Mouse (Mus musculus) limb, embryonic 15.5 days (tissue): Measurements from ENCODE around the gene Mks1. TPM values are rescaled to one million over a fixed set of nuclear protein-coding genes. Genes with fewer than 3 reads are reported as not detected.

ENCODE experiments used
- ATAC-seq: fragments of 200-750 bp; cut with Nextera tagmentation; 2 replicates; pipeline ENCODE4 v1.8.0; 2017; ENCODE audit warnings: low read depth, moderate TSS enrichment; ENCODE audit not compliant: insufficient number of reproducible peaks, low FRiP score, low TSS enrichment
- H3K27ac ChIP-seq: fragments of 300-500 bp; sonication (generic); 2 replicates; pipeline ENCODE4 v1.5.1; 2015; ENCODE audit warnings: moderate library complexity, mild to moderate bottlenecking, inconsistent platforms
- H3K27me3 ChIP-seq: fragments of 300-500 bp; sonication (generic); 2 replicates; pipeline ENCODE4 v1.6.1; 2015; ENCODE audit warnings: inconsistent platforms
- H3K36me3 ChIP-seq: fragments of 300-500 bp; sonication (generic); 2 replicates; pipeline ENCODE4 v1.6.1; 2015; ENCODE audit warnings: inconsistent platforms
- H3K4me1 ChIP-seq: fragments of 300-500 bp; sonication (generic); 2 replicates; pipeline ENCODE4 v1.6.1; 2015; ENCODE audit warnings: inconsistent platforms
- H3K4me2 ChIP-seq: fragments of 300-500 bp; sonication (generic); 2 replicates; pipeline ENCODE4 v1.6.1; 2015; ENCODE audit warnings: mild to moderate bottlenecking, inconsistent platforms
- H3K4me3 ChIP-seq: fragments of 300-500 bp; sonication (generic); 2 replicates; pipeline ENCODE4 v1.5.1; 2015; ENCODE audit warnings: mild to moderate bottlenecking, inconsistent platforms
- H3K9ac ChIP-seq: fragments of 300-500 bp; sonication (generic); 2 replicates; pipeline ENCODE4 v1.6.1; 2015; ENCODE audit warnings: inconsistent platforms
- H3K9me3 ChIP-seq: fragments of 300-500 bp; sonication (generic); 2 replicates; pipeline ENCODE4 v1.6.1; 2016; ENCODE audit warnings: inconsistent platforms
- WGBS: fragments of 180-500 bp; shearing (Covaris S2); methylation state at CpG from one replicate; pipeline ENCODE4 v1.1.7; 2015; 5-methylcytosine and 5-hydroxymethylcytosine counted together
- polyA plus RNA-seq: library from polyadenylated mRNA; unstranded; fragments of >200 nt; fragmentation: Nextera tagmentation; extraction: Ambion mirVana; gene quantifications from 2 replicates; pipeline ENCODE4 v1.2.1, GENCODE M21; 2015

Gene Mks1
- 15.5 and 16.8 TPM in 2 replicates for polyA plus RNA-seq

GRCm38 (mm10) chr11:87852690-87853596 lies at the start of gene Mks1:
Gene Mks1 (plus strand): TSS chr11:87853215.
- Histone ChIP-seq H3K27me3 (no peaks in the 10 kb centered on the region), H3K27ac (peak within 1 kb of the TSS; percentile 81), H3K9ac (peak within 1 kb of the TSS; percentile 51), H3K36me3 (peaks cover 17% of the 10 kb centered on the region), H3K4me1 (peaks cover 7% of the 10 kb centered on the region), H3K4me2 (peak within 1 kb of the TSS; percentile 70), H3K4me3 (peak within 1 kb of the TSS; percentile 66), H3K9me3 (no peaks in the 10 kb centered on the region)
- peak; percentile 83 for ATAC-seq
- 3% methylated on average over 40 of the region's 40 CpGs for WGBS

GRCm38 (mm10) chr11:87805448-87805847 lies 47.6 kb upstream of the Mks1 start:
- no peak for ATAC-seq
- Histone ChIP-seq H3K27ac (no peak overlapping the region), H3K9ac (no peak overlapping the region), H3K4me3 (no peak overlapping the region), H3K9me3 (no peaks in the 10 kb centered on the region), H3K36me3 (no peaks in the 10 kb centered on the region), H3K4me1 (no peaks in the 10 kb centered on the region), H3K27me3 (no peaks in the 10 kb centered on the region), H3K4me2 (no peak overlapping the region)
- 67% methylated on average over 1 of the region's 1 CpGs for WGBS

- H3K9me3 ChIP-seq = no peaks in the 10 kb centered on the region
- 82% methylated on average over 6 of the region's 6 CpGs for WGBS
- no peak for ATAC-seq
- no peak overlapping the region for H3K27ac ChIP-seq
- no peak overlapping the region for H3K4me3 ChIP-seq
- H3K27me3 ChIP-seq = no peaks in the 10 kb centered on the region
- H3K9ac ChIP-seq = no peak overlapping the region
- no peaks in the 10 kb centered on the region for H3K36me3 ChIP-seq
- H3K4me1 ChIP-seq = no peaks in the 10 kb centered on the region
- no peak overlapping the region for H3K4me2 ChIP-seq
These were observed 45.6 kb upstream of the Mks1 start for GRCm38 (mm10) chr11:87807433-87807832.

GRCm38 (mm10) chr11:87808236-87808635 lies 44.8 kb upstream of the Mks1 start:
- Histone ChIP-seq H3K4me3 (no peak overlapping the region), H3K9me3 (no peaks in the 10 kb centered on the region), H3K4me2 (no peak overlapping the region), H3K9ac (no peak overlapping the region), H3K36me3 (no peaks in the 10 kb centered on the region), H3K27ac (no peak overlapping the region), H3K4me1 (no peaks in the 10 kb centered on the region), H3K27me3 (no peaks in the 10 kb centered on the region)
- 68% methylated on average over 7 of the region's 7 CpGs for whole genome bisulfite sequencing
- ATAC-seq = no peak

GRCm38 (mm10) chr11:87811396-87811795 lies 41.6 kb upstream of the Mks1 start:
- WGBS = 59% methylated on average over 4 of the region's 4 CpGs
- no peaks in the 10 kb centered on the region for H3K9me3 ChIP-seq
- H3K4me1 ChIP-seq = no peaks in the 10 kb centered on the region
- H3K4me2 ChIP-seq = no peak overlapping the region
- peaks cover 5% of the 10 kb centered on the region; the same call in 1 of the 2 replicates for H3K27me3 ChIP-seq
- no peak overlapping the region for H3K9ac ChIP-seq
- no peak overlapping the region for H3K27ac ChIP-seq
- H3K36me3 ChIP-seq = no peaks in the 10 kb centered on the region
- H3K4me3 ChIP-seq = no peak overlapping the region
- ATAC-seq = no peak

GRCm38 (mm10) chr11:87814831-87815230 lies 38.2 kb upstream of the Mks1 start:
- Histone ChIP-seq H3K27ac (no peak overlapping the region), H3K9ac (no peak overlapping the region), H3K36me3 (no peaks in the 10 kb centered on the region), H3K4me3 (no peak overlapping the region), H3K4me2 (no peak overlapping the region), H3K27me3 (peaks cover 10% of the 10 kb centered on the region; the same call in 1 of the 2 replicates), H3K9me3 (no peaks in the 10 kb centered on the region), H3K4me1 (peaks cover 9% of the 10 kb centered on the region; the same call in 1 of the 2 replicates)
- WGBS = 71% methylated on average over 8 of the region's 8 CpGs
- ATAC-seq = no peak

- H3K4me1 ChIP-seq = peaks cover 9% of the 10 kb centered on the region; the same call in 1 of the 2 replicates
- peaks cover 10% of the 10 kb centered on the region; the same call in 1 of the 2 replicates for H3K27me3 ChIP-seq
- H3K4me2 ChIP-seq = peak overlapping the region; percentile 57
- peak overlapping the region; percentile 34 for H3K4me3 ChIP-seq
- H3K9me3 ChIP-seq = no peaks in the 10 kb centered on the region
- ATAC-seq = no peak
- no peak overlapping the region for H3K27ac ChIP-seq
- no peaks in the 10 kb centered on the region for H3K36me3 ChIP-seq
- H3K9ac ChIP-seq = no peak overlapping the region
- 3% methylated on average over 31 of the region's 31 CpGs for WGBS
These were observed 36.1 kb upstream of the Mks1 start for GRCm38 (mm10) chr11:87816707-87817442.

- H3K36me3 ChIP-seq = no peaks in the 10 kb centered on the region
- 22% methylated on average over 4 of the region's 4 CpGs for WGBS
- H3K4me1 ChIP-seq = peaks cover 9% of the 10 kb centered on the region; the same call in 1 of the 2 replicates
- peak overlapping the region; percentile 57 for H3K4me2 ChIP-seq
- H3K9me3 ChIP-seq = no peaks in the 10 kb centered on the region
- H3K27ac ChIP-seq = no peak overlapping the region
- H3K4me3 ChIP-seq = peak overlapping the region; percentile 34
- H3K9ac ChIP-seq = no peak overlapping the region
- no peak for ATAC-seq
- peaks cover 15% of the 10 kb centered on the region for H3K27me3 ChIP-seq
These were observed 35.6 kb upstream of the Mks1 start for GRCm38 (mm10) chr11:87817443-87817773.

GRCm38 (mm10) chr11:87821502-87821901 lies 31.5 kb upstream of the Mks1 start:
- H3K4me2 ChIP-seq = no peak overlapping the region
- peaks cover 9% of the 10 kb centered on the region; the same call in 1 of the 2 replicates for H3K27me3 ChIP-seq
- no peak overlapping the region for H3K4me3 ChIP-seq
- H3K9me3 ChIP-seq = no peaks in the 10 kb centered on the region
- H3K36me3 ChIP-seq = no peaks in the 10 kb centered on the region
- H3K27ac ChIP-seq = no peak overlapping the region
- H3K4me1 ChIP-seq = peaks cover 9% of the 10 kb centered on the region; the same call in 1 of the 2 replicates
- ATAC-seq = no peak
- WGBS = 59% methylated on average over 5 of the region's 5 CpGs
- H3K9ac ChIP-seq = no peak overlapping the region

- WGBS = 77% methylated on average over 10 of the region's 10 CpGs
- no peak within 1 kb of the TSS for H3K4me2 ChIP-seq
- H3K9me3 ChIP-seq = no peaks in the 10 kb centered on the region
- no peaks in the 10 kb centered on the region for H3K4me1 ChIP-seq
- no peak for ATAC-seq
- no peak within 1 kb of the TSS for H3K9ac ChIP-seq
- no peaks in the 10 kb centered on the region for H3K36me3 ChIP-seq
- no peak within 1 kb of the TSS for H3K4me3 ChIP-seq
- H3K27ac ChIP-seq = no peak within 1 kb of the TSS
- no peaks in the 10 kb centered on the region for H3K27me3 ChIP-seq
These were observed 24.6 kb upstream of the Mks1 start, which contains the start of gene Lpo for GRCm38 (mm10) chr11:87828239-87828900. Gene Lpo (minus strand): TSS chr11:87828289.

- no peaks in the 10 kb centered on the region for H3K36me3 ChIP-seq
- H3K4me2 ChIP-seq = no peak overlapping the region
- no peaks in the 10 kb centered on the region for H3K27me3 ChIP-seq
- no peak overlapping the region for H3K9ac ChIP-seq
- no peak for ATAC-seq
- no peak overlapping the region for H3K27ac ChIP-seq
- H3K9me3 ChIP-seq = no peaks in the 10 kb centered on the region
- H3K4me1 ChIP-seq = no peaks in the 10 kb centered on the region
- WGBS = 74% methylated on average over 8 of the region's 8 CpGs
- H3K4me3 ChIP-seq = no peak overlapping the region
These were observed 12.3 kb upstream of the Mks1 start for GRCm38 (mm10) chr11:87840676-87841075.
